Mouse (Mus musculus): ENCODE measurements at regions not wholly inside any gene's neighbourhood (a gene's known extent, or its start where the extent isn't known, plus 50 kb on each side); places are given as distances from the start of the nearest gene placed in this dataset.

- DNase-seq (ENCODE audit: low read depth, low spot score): no peak
Measured at GRCm38 (mm10) chr13:83997599-83998369, 224.3 kb upstream of the Tmem161b start.

- no peak for DNase-seq (ENCODE audit: low read depth, low spot score)
Measured at GRCm38 (mm10) chr13:84021771-84022170, 200.3 kb upstream of the Tmem161b start.

GRCm38 (mm10) chr13:84023021-84023420 lies 199.1 kb upstream of the Tmem161b start:
- no peak for DNase-seq (ENCODE audit: low read depth, low spot score)

GRCm38 (mm10) chr13:84023637-84024036 lies 198.5 kb upstream of the Tmem161b start:
- no peak for DNase-seq (ENCODE audit: low read depth, low spot score)

- no peak for DNase-seq (ENCODE audit: low read depth, low spot score)
Measured at GRCm38 (mm10) chr13:84025348-84025747, 196.7 kb upstream of the Tmem161b start.

- DNase-seq (ENCODE audit: low read depth, low spot score): no peak
Measured at GRCm38 (mm10) chr13:84047736-84048135, 174.4 kb upstream of the Tmem161b start.

GRCm38 (mm10) chr13:84052221-84052620 lies 169.9 kb upstream of the Tmem161b start:
- no peak for DNase-seq (ENCODE audit: low read depth, low spot score)

- no peak for DNase-seq (ENCODE audit: low read depth, low spot score)
Measured at GRCm38 (mm10) chr13:84054956-84055355, 167.1 kb upstream of the Tmem161b start.

- no peak for DNase-seq (ENCODE audit: low read depth, low spot score)
Measured at GRCm38 (mm10) chr13:84055576-84055975, 166.5 kb upstream of the Tmem161b start.

GRCm38 (mm10) chr13:84056451-84056850 lies 165.6 kb upstream of the Tmem161b start:
- no peak for DNase-seq (ENCODE audit: low read depth, low spot score)

GRCm38 (mm10) chr13:84056998-84057397 lies 165.1 kb upstream of the Tmem161b start:
- no peak for DNase-seq (ENCODE audit: low read depth, low spot score)

GRCm38 (mm10) chr13:84057456-84057855 lies 164.6 kb upstream of the Tmem161b start:
- no peak for DNase-seq (ENCODE audit: low read depth, low spot score)

GRCm38 (mm10) chr13:84058251-84058650 lies 163.8 kb upstream of the Tmem161b start:
- no peak for DNase-seq (ENCODE audit: low read depth, low spot score)

GRCm38 (mm10) chr13:84059031-84059651 lies 163.0 kb upstream of the Tmem161b start:
- peak; percentile 27 for DNase-seq (ENCODE audit: low read depth, low spot score)

- DNase-seq (ENCODE audit: low read depth, low spot score): peak; percentile 17
Measured at GRCm38 (mm10) chr13:84059661-84060452, 162.2 kb upstream of the Tmem161b start.

GRCm38 (mm10) chr13:84060453-84060834 lies 161.7 kb upstream of the Tmem161b start:
- no peak for DNase-seq (ENCODE audit: low read depth, low spot score)

GRCm38 (mm10) chr13:84060906-84061305 lies 161.2 kb upstream of the Tmem161b start:
- no peak for DNase-seq (ENCODE audit: low read depth, low spot score)

- no peak for DNase-seq (ENCODE audit: low read depth, low spot score)
Measured at GRCm38 (mm10) chr13:84061820-84062480, 160.1 kb upstream of the Tmem161b start.

GRCm38 (mm10) chr13:84062616-84063015 lies 159.5 kb upstream of the Tmem161b start:
- no peak for DNase-seq (ENCODE audit: low read depth, low spot score)

GRCm38 (mm10) chr13:84063406-84063805 lies 158.7 kb upstream of the Tmem161b start:
- no peak for DNase-seq (ENCODE audit: low read depth, low spot score)

GRCm38 (mm10) chr13:84064291-84064940 lies 157.7 kb upstream of the Tmem161b start:
- no peak for DNase-seq (ENCODE audit: low read depth, low spot score)
